Mouse (Mus musculus) heart, embryonic 15.5 days (tissue): ENCODE measurements at regions not wholly inside any gene's neighbourhood (a gene's known extent, or its start where the extent isn't known, plus 50 kb on each side); places are given as distances from the start of the nearest gene placed in this dataset.
A peak's percentile ranks its signal among the peaks of the same experiment; 100 is the strongest.

Source experiments
- ATAC-seq: fragments of 200-750 bp; cut with Nextera tagmentation; replicated peaks from 2 replicates; pipeline ENCODE4 v1.8.0; 2017; ENCODE audit warnings: low read depth, moderate TSS enrichment; ENCODE audit not compliant: insufficient number of reproducible peaks, insufficient read depth, low FRiP score
- H3K27ac ChIP-seq: fragments of 300-500 bp; sonication (generic); 2 replicates; pipeline ENCODE4 v1.5.1; 2015; ENCODE audit warnings: mild to moderate bottlenecking, inconsistent platforms
- H3K27me3 ChIP-seq: fragments of 300-500 bp; sonication (generic); 2 replicates; pipeline ENCODE4 v1.6.1; 2015; ENCODE audit warnings: inconsistent platforms
- H3K36me3 ChIP-seq: fragments of 300-500 bp; sonication (generic); 2 replicates; pipeline ENCODE4 v1.6.1; 2015; ENCODE audit warnings: mild to moderate bottlenecking, inconsistent platforms
- H3K4me1 ChIP-seq: fragments of 300-500 bp; sonication (generic); replicated peaks from 2 replicates; pipeline ENCODE4 v1.6.1; 2015; ENCODE audit warnings: inconsistent platforms
- H3K4me2 ChIP-seq: fragments of 300-500 bp; sonication (generic); 2 replicates; pipeline ENCODE4 v1.6.1; 2015; ENCODE audit warnings: inconsistent platforms, mild to moderate bottlenecking, moderate library complexity
- H3K4me3 ChIP-seq: fragments of 300-500 bp; sonication (generic); 2 replicates; pipeline ENCODE4 v1.5.1; 2015; ENCODE audit warnings: mild to moderate bottlenecking, inconsistent platforms
- H3K9ac ChIP-seq: fragments of 300-500 bp; sonication (generic); 2 replicates; pipeline ENCODE4 v1.6.1; 2015; ENCODE audit warnings: mild to moderate bottlenecking, inconsistent platforms
- H3K9me3 ChIP-seq: fragments of 300-500 bp; sonication (generic); replicated peaks from 2 replicates; pipeline ENCODE4 v1.6.1; 2016; ENCODE audit warnings: inconsistent platforms
- WGBS: fragments of 180-500 bp; shearing (Covaris S2); methylation state at CpG from one replicate; pipeline ENCODE4 v1.1.7; 2015; ENCODE audit warnings: mixed read lengths; 5-methylcytosine and 5-hydroxymethylcytosine counted together

GRCm38 (mm10) chr5:126737681-126738080 lies 503.9 kb upstream of the Tmem132c start:
- Histone ChIP-seq H3K4me2 (no peak overlapping the region), H3K27ac (no peak overlapping the region), H3K36me3 (no peaks in the 10 kb centered on the region), H3K9me3 (no peaks in the 10 kb centered on the region), H3K27me3 (no peaks in the 10 kb centered on the region), H3K9ac (no peak overlapping the region), H3K4me1 (0 out of 2 replicates have a peak, but pooled peaks cover 2% of the 10 kb centered on the region), H3K4me3 (no peak overlapping the region)
- ATAC-seq = no peak
- WGBS = 71% methylated on average over 4 of the region's 4 CpGs

GRCm38 (mm10) chr5:126740861-126741410 lies 500.7 kb upstream of the Tmem132c start:
- no peak for ATAC-seq
- Histone ChIP-seq H3K9ac (no peak overlapping the region), H3K27ac (no peak overlapping the region), H3K4me3 (no peak overlapping the region), H3K9me3 (no peaks in the 10 kb centered on the region), H3K4me1 (no peaks in the 10 kb centered on the region), H3K4me2 (no peak overlapping the region), H3K36me3 (no peaks in the 10 kb centered on the region), H3K27me3 (no peaks in the 10 kb centered on the region)
- 62% methylated on average over 10 of the region's 10 CpGs for WGBS

- no peaks in the 10 kb centered on the region for H3K36me3 ChIP-seq
- H3K4me3 ChIP-seq = no peak overlapping the region
- H3K4me2 ChIP-seq = no peak overlapping the region
- no peaks in the 10 kb centered on the region for H3K27me3 ChIP-seq
- ATAC-seq = no peak
- WGBS = 36% methylated on average over 1 of the region's 1 CpGs
- no peak overlapping the region for H3K9ac ChIP-seq
- H3K9me3 ChIP-seq = no peaks in the 10 kb centered on the region
- no peak overlapping the region for H3K27ac ChIP-seq
- H3K4me1 ChIP-seq = no peaks in the 10 kb centered on the region
These were observed 486.5 kb upstream of the Tmem132c start for GRCm38 (mm10) chr5:126755107-126755506.

GRCm38 (mm10) chr5:126765037-126765707 lies 476.4 kb upstream of the Tmem132c start:
- no peaks in the 10 kb centered on the region for H3K4me1 ChIP-seq
- no peak for ATAC-seq
- H3K9me3 ChIP-seq = no peaks in the 10 kb centered on the region
- H3K36me3 ChIP-seq = no peaks in the 10 kb centered on the region
- H3K27ac ChIP-seq = no peak overlapping the region
- peaks cover 11% of the 10 kb centered on the region; the same call in 1 of the 2 replicates for H3K27me3 ChIP-seq
- no peak overlapping the region for H3K4me3 ChIP-seq
- 15% methylated on average over 4 of the region's 4 CpGs for WGBS
- no peak overlapping the region for H3K9ac ChIP-seq
- no peak overlapping the region for H3K4me2 ChIP-seq

DNA sequence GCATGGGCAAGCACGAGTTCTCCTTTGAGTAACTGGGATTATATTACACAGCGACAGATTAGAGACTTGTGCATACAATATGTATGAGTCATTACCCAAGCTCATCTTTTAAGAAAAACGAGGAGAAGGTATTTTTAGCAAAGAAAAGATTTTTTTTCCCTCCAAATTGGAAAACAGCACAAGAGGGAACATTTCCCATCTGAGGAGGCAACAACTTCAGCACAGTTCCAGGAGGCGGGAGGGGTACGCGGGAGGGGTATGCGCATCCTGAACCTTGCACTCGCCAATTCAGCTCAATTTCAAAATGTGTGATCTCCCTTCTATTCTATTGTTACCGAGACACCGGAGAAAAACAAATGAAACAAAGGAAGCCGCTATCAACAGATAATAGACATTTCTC lies 472.6 kb upstream of the Tmem132c start:
- WGBS = 34% methylated on average over 11 of the region's 11 CpGs
- H3K4me1 ChIP-seq = no peaks in the 10 kb centered on the region
- H3K4me2 ChIP-seq = no peak overlapping the region

DNA sequence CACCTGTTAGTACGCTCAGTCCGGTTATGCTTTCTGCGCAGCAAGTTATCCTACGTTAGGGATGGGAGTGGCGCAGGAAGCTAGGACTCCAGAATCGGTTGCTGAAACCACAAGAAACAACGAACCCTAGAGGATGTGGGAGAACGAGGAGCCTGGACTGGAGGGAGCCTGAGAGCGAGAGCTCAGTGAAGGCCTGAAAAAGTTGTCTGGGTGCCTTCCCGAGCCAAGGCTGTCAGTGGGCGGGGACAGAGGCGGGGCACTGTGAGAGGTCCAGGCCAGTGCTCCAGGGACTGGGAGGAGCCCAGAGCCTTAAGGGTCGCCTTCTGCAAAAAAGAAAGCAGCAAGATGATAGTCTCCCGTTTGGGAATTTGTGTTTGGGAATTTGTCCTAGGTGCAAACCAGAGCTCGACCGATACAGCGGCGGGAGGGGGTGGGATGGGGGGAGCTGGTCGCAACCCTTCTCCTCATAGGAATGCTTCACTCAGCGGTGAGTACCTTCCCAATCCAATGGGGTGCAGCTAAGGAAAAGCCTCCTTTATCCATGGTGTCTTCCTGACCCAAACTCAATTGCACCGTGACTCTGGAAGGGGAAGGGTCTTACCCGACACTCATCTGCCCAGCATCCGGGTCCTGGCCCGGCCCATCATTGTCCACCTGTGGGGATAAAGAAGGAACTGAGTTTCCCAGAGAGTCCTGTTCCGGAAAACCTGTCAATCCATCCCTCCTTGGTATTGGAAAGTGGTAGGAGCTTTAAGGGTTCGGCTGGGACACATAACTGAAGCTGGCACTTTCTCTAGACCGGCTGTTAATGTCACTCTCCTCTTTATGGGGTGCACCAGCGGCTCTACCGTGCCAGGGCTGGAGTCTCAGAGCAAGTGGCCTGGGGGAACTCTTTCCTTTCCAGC lies 453.6 kb upstream of the Tmem132c start:
- Histone ChIP-seq H3K9me3 (no peaks in the 10 kb centered on the region), H3K27ac (no peak overlapping the region), H3K4me1 (peaks cover 8% of the 10 kb centered on the region), H3K9ac (peak overlapping the region; percentile 24; the same call in 1 of the 2 replicates), H3K27me3 (0 out of 2 replicates have a peak, but pooled peaks cover 2% of the 10 kb centered on the region), H3K4me2 (peak overlapping the region; percentile 74), H3K36me3 (no peaks in the 10 kb centered on the region), H3K4me3 (peak overlapping the region; percentile 52)
- WGBS = 6% methylated on average over 29 of the region's 29 CpGs
- ATAC-seq = peak; percentile 74

More for the DNA sequence above, 472.6 kb upstream of the Tmem132c start:
- H3K36me3 ChIP-seq = no peaks in the 10 kb centered on the region
- no peak overlapping the region for H3K27ac ChIP-seq
- peaks cover 11% of the 10 kb centered on the region; the same call in 1 of the 2 replicates for H3K27me3 ChIP-seq
- H3K9me3 ChIP-seq = no peaks in the 10 kb centered on the region
- H3K9ac ChIP-seq = no peak overlapping the region
- H3K4me3 ChIP-seq = no peak overlapping the region
- ATAC-seq = no peak

DNA sequence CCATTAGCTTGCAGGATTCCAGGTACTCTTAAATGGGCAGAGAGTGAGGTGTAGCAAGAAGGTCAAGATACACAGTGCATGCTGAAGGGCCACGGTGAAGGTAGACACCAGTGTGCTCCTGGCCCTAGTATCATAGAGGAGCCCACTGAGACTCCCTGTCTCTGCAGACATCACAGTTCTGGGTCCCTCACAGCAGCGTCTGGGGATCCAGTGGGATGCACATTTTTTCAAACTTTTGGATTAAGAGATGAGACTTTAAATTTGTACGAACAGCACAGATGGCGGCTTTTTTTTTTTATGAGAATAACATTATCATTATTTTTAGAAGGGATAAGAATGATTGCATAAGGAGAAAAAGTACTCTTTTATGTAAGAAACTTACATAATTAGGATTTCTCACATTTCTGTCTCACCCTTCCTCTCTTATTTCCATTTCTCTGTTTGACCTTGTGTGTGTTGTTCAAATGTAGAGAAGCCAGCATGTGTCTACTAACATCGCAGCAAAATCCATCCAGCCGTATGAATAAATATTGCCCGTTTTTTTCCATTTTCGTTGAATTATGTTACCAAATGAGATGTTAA lies 441.8 kb upstream of the Tmem132c start:
- Histone ChIP-seq H3K4me2 (no peak overlapping the region), H3K27me3 (no peaks in the 10 kb centered on the region), H3K9ac (no peak overlapping the region), H3K36me3 (no peaks in the 10 kb centered on the region), H3K27ac (no peak overlapping the region), H3K9me3 (no peaks in the 10 kb centered on the region), H3K4me3 (no peak overlapping the region), H3K4me1 (no peaks in the 10 kb centered on the region)
- WGBS = 84% methylated on average over 8 of the region's 8 CpGs
- ATAC-seq = no peak

GRCm38 (mm10) chr5:126806656-126807055 lies 435.0 kb upstream of the Tmem132c start:
- Histone ChIP-seq H3K36me3 (no peaks in the 10 kb centered on the region), H3K4me3 (no peak overlapping the region), H3K9me3 (peaks cover 4% of the 10 kb centered on the region; the same call in 1 of the 2 replicates), H3K4me1 (no peaks in the 10 kb centered on the region), H3K4me2 (no peak overlapping the region), H3K9ac (no peak overlapping the region), H3K27ac (no peak overlapping the region), H3K27me3 (no peaks in the 10 kb centered on the region)
- no peak for ATAC-seq

- Histone ChIP-seq H3K4me1 (no peaks in the 10 kb centered on the region), H3K9me3 (peaks cover 4% of the 10 kb centered on the region; the same call in 1 of the 2 replicates), H3K9ac (no peak overlapping the region), H3K4me2 (no peak overlapping the region), H3K27me3 (no peaks in the 10 kb centered on the region), H3K27ac (no peak overlapping the region), H3K36me3 (no peaks in the 10 kb centered on the region), H3K4me3 (no peak overlapping the region)
- ATAC-seq = no peak
These were observed 425.5 kb upstream of the Tmem132c start for GRCm38 (mm10) chr5:126816069-126816468.

DNA sequence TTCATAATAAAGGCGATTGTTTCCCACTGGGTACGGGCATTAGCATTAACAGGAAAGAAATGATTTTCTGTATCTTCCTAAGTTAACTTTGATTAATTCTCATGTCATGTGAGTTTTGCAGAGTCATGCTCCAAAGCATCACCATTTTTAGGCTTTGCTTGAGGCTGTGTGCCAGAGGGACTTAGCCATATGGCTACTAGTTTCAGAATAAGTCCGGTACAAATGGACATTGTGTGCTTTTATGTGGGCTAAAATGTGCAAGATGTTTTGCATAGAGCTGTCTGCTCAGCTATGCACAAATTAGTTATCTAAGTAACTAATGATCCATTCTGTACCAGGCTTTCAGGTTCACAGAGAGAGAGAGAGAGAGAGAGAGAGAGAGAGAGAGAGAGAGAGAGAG lies 406.2 kb upstream of the Tmem132c start:
- no peak overlapping the region for H3K4me3 ChIP-seq
- WGBS = 84% methylated on average over 3 of the region's 3 CpGs
- no peak overlapping the region for H3K4me2 ChIP-seq
- no peaks in the 10 kb centered on the region for H3K9me3 ChIP-seq
- no peaks in the 10 kb centered on the region for H3K27me3 ChIP-seq
- H3K36me3 ChIP-seq = no peaks in the 10 kb centered on the region
- no peak overlapping the region for H3K9ac ChIP-seq
- no peak for ATAC-seq
- no peaks in the 10 kb centered on the region for H3K4me1 ChIP-seq
- H3K27ac ChIP-seq = no peak overlapping the region

- no peaks in the 10 kb centered on the region for H3K4me1 ChIP-seq
- H3K27me3 ChIP-seq = no peaks in the 10 kb centered on the region
- no peak overlapping the region for H3K4me2 ChIP-seq
- H3K9ac ChIP-seq = no peak overlapping the region
- no peak overlapping the region for H3K4me3 ChIP-seq
- no peaks in the 10 kb centered on the region for H3K36me3 ChIP-seq
- H3K9me3 ChIP-seq = no peaks in the 10 kb centered on the region
- no peak for ATAC-seq
- 67% methylated on average over 4 of the region's 4 CpGs for WGBS
- H3K27ac ChIP-seq = no peak overlapping the region
These were observed 399.0 kb upstream of the Tmem132c start for GRCm38 (mm10) chr5:126842606-126843005.
